Mouse (Mus musculus) CH12.LX (cell line): ENCODE results near the gene Stmn1.

Experiments used
- CTCF ChIP-seq, 2 experiments: IDR thresholded peaks in 1 of 2; conservative IDR thresholded peaks in 1 of 2; 2 replicates each; pipeline ENCODE4 v1.5.1; 2011 to 2012; ENCODE audit warnings: low read depth in 2 of 2, low read length in 2 of 2, improper control_type of control experiment in 1 of 2, inconsistent platforms in 1 of 2, mild to moderate bottlenecking in 1 of 2, moderate library complexity in 1 of 2
- EP300 ChIP-seq: IDR thresholded peaks from 2 replicates; pipeline ENCODE4 v1.6.1; 2011; ENCODE audit warnings: low read length, improper control_type of control experiment
- POLR2A ChIP-seq: IDR thresholded peaks from 2 replicates; pipeline ENCODE4 v1.6.1; 2011; ENCODE audit warnings: low read depth, mild to moderate bottlenecking, improper control_type of control experiment, low read length
- RCOR1 ChIP-seq: conservative IDR thresholded peaks from 2 replicates; pipeline ENCODE4 v1.6.1; 2012; ENCODE audit warnings: low read depth, mild to moderate bottlenecking, inconsistent platforms, low read length, improper control_type of control experiment
- SIN3A ChIP-seq: IDR thresholded peaks from 2 replicates; pipeline ENCODE4 v1.6.1; 2012; ENCODE audit warnings: low read length, improper control_type of control experiment, inconsistent platforms
- TCF12 ChIP-seq: IDR thresholded peaks from 2 replicates; pipeline ENCODE4 v1.6.1; 2014; ENCODE audit warnings: low read depth, mild to moderate bottlenecking, inconsistent platforms, low read length, improper control_type of control experiment

DNA sequence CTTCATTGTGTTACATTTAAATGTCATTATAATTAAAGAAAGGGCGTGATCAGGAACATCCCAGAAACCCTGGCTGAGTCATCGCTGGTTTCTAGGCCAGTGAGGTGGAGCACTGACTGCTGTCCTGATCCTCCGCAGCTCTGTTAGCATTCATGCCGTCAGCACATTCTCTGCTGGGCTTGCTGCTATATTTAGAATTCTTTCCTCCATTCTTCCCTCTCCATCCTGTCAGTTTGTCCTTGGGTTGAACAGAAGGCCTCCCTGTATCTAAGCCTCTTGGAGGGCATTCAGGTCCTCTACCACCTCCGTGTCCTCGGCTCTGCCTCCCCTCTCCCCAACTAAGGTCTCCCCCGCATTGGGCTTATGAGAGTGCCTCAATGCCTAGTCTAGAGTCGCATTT, 48.9 kb downstream of the Stmn1 start:
- TF ChIP-seq CTCF (conservative IDR thresholded peaks at IDR 0.05 in 1 of 2, IDR thresholded peaks at IDR 0.05 in 1 of 2; ENCODE audit: low read depth in 2 of 2, low read length in 2 of 2) (no peak), EP300 (no peak), TCF12 (no peak), POLR2A (no peak), SIN3A (no peak), RCOR1 (no peak)
